Mouse (Mus musculus): Measurements from ENCODE around the gene Scmh1.
"Not testable (repeated sequence)": the region's sequence is repeated elsewhere in the genome, so short reads cannot be mapped to it uniquely, and the experiment has no call there.

Scmh1 gene

DNA sequence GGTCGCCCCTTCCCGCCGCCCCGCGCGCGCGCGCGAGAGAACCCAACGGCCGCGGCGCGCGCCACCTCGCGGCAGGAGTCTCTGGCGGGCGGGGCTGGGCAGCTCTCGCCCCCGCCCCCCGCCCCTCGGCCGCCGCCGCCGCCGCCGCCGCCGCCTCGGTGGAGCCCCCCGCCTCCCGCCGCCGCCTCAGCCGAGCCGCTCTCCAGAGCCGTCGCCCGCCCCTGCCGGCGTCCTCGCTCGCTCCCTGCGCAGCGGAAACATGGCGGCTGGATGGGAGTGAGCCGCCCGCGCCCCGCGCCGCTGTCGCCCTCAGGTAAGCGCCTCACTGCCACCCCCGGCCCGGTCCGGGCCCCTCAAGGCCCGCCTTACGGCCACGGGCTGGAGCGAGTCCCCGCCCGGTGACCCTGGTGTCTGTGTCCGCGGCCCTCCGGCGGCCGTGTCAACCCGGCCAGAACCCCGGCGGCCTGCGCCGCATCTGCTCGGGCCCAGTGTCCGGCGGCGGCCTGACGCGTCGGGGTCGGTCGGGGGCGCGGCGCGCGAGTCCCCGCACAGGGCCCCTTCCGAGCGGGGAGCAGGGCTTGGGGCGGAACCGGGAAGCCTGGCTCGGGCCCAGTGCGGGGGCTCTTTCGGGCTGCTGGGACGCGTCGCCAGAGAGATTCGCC is at the start of gene Scmh1:
Gene Scmh1, plus strand, starts transcription at position 138 of the 662 bp plus-strand sequence.
- DNase-seq (ENCODE audit: low spot score in 2 of 2), result peak; percentile 36 to 73

DNA sequence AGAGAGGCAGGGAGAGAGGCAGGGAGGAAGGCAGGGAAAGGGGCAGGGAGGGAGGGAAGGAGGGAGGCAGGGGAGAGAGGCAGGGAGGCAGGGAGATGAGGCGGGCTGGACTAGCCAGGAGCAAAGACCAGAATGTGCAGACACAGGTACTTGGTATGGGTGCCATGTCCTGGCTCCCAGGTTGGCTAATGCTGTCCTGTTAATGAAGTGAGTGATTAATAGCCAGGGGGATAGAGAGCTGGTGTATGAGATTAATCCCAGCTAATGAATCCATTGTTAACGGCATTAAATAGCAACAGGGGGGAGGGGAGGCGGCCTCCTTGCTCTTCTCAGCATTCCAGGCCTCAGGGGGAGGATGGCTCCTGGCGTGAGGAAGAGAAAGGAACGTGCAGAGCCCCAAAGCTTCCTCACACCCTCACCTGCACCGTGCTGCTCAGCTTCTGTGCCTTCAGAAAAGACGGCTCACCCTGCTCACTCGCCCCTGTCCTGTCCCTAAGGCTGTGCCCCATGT is 45.0 kb upstream of the Scmh1 start:
- no peak for DNase-seq (ENCODE audit: low spot score in 2 of 2)

DNA sequence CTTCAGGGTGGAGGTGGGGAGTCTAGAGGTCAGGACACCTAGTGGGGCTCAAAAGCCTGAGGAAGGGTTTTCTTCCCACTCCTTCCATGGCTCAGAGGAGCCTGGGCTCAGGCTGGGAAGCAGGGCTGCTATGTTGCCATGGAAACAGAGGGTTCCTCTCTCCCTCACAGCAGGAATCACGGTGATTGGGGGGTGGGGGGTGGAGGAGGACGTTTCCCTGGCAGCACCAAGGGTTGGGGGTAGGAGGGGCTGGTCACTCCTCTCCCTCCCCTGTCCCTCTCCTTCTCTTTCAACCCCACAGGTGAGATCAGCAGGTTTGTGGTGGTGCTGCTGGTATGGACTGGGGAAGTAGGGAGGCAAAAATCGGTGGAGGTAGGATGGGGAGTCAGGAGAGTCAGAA is 40.4 kb upstream of the Scmh1 start:
- no peak for DNase-seq (ENCODE audit: low spot score in 2 of 2)

DNA sequence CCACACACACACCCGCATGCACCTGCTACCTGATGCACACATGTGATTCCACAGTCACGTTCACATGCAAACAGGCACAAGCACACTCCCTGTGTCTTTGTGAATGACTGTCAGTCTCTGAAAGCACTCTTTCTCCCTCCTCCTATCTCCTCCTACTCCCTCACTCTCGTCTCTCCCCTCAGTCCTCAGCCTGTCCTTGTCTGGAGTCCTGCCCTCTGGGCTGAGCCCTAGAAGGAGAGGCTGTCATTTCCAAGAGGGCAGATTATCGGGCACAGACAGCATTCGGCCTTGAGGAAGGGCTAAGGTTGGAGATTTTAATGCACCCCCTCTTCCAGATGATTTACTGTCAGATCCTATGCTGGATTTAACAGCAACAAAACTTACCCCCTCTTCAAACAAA is 39.6 kb upstream of the Scmh1 start:
- no peak for DNase-seq (ENCODE audit: low spot score in 2 of 2)

DNA sequence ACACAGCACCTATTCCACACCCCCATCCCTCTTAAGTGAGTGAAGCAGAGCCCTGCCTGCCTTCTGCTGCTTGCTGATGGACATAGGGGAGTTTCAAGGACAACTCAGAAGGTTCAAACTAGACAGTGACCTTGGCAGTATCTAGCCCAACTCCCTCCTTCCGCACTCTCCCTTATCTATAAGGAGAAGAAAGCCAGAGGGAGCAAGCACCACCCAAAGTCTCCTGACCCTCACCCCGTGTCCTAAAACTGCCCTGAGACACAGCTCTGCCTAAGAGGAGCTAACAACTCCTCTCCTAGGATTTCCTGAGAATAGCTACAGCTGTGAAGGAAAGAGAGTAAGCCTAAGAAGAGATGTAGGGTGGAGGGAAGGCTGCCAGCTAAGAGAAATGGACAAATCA is 37.0 kb upstream of the Scmh1 start:
- no peak for DNase-seq (ENCODE audit: low spot score in 2 of 2)

DNA sequence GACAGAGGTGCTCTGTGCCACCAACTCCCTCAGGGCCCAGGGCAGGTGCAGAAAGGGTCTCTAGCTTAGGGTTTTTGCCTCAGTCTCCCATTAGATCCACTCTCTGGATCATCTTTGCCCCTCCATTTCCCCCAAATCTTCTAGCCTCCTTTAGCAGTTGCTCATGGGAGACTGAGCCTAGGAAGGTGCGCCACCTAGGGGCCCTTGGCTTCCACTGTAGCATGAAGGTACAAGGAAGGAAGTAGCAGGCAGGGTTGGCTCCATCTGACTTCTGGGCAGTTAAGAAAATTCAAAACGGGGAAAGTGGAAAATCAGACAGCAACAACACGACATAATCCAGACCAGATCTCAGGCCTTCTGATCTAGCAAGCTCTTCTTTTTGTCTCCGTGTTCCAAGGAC is 36.4 kb upstream of the Scmh1 start:
- peak; percentile 26 to 32 for DNase-seq (ENCODE audit: low spot score in 2 of 2)

DNA sequence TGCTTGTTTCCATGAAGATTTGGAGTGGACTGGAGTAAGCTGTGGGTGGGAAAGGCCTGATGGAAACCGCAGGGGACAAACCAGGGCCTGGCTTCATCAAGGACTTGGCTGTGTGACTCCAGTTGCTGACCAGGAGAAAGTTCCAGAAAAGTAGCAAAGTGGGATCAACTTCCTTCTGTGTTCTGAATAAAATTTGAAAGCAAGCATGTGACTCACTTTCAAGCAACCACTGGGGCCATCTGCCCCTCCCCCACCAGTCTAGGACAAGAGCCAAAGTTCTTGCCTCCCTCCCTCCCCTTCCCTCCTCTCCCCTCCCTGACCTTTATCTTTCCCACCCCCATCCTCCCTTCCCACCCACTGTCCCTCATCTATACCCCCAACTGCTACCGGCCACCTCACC is 35.9 kb upstream of the Scmh1 start:
- no peak for DNase-seq (ENCODE audit: low spot score in 2 of 2)

DNA sequence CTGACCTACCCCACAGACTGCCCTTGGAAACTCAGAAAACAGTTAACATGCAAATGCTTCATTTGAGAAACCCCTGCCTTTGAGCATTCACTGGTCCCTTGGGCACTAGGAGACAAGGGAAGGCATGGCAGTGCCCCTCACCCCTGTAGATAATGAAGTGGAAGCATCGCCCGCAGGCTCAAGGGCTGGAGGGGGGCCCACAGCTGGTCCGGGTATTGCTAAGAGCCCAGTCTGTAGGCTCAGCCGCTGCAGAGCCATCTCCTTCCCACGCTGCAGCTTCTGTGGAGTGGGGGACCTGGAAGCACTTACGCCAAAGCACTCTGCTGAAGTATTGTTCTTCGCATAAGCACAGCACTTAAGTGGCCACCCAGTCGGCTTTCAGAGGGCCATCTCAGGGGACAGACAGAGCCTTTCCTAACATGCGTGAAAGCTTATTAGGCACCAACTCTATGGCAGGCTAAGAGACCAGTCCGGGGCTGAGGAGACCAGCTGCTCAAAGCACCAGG is 35.2 kb upstream of the Scmh1 start:
- DNase-seq (ENCODE audit: low spot score in 2 of 2), result no peak

DNA sequence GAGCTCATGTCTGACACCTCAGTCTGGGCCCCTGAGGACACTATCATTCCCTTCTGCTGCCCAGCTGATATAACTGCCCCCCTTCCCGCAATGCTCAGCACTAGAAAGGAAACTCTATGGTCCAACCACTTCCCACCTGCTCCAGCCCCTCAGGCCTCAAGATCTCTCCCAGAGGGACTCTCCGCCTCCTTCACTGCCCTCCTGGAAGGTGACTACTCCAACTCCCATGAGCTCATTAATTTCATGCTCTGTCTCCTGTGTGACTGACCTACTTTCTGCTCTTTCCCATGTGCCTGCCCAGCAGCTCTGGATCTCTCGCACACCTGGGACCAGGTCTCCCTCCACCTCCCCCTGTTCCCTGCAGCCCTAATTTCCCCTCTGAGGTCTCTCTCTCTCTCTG is 32.2 kb upstream of the Scmh1 start:
- DNase-seq (ENCODE audit: low spot score in 2 of 2), result no peak

DNA sequence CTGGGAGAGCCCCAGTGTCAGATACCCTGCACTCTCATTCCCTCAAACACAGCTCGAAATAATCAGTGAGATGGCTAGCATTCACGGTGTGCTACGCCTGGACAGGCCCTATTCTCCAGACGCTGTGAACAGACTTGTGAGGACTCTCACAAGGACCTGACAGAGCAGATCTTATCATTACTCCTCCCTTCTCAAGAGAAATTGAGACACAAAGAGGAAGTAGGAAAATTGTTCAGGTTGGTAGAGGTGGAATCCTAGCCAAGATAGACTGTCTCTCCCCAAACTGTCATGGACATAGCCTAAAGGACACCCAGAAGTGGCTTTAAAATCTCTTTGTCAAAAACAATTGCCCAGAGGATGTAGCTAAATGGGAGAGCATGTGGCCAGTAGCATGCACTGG is 31.3 kb upstream of the Scmh1 start:
- DNase-seq (ENCODE audit: low spot score in 2 of 2), result no peak

DNA sequence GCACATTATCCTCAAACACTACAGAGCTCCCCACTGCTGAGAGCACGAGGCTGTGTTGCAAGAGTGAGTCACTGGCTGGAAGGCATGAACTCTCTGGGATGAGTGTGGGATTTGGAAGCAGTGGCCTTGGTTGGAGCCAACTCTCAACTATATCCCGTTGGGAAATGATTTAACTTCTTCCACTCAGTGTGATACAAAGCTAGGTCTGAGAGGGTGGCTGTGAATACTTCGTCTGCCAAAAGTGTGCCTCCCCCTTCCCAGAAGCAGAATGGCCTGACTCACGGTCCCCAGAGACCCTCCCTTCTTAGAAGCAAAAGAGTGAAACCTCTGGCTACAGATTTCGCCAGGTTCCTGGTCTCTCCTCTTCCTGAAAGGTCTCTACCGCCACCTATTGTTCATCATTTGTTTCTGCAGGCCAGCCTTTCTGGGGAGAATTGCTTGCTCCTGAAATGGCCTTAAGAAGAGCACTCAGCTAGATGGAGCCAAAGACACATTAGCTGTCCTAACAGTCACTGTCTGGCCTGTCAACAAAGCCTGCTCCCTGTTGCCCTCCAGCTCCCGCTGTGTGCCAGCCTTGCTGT is 24.2 kb upstream of the Scmh1 start:
- peak; percentile 46 to 76 for DNase-seq (ENCODE audit: low spot score in 2 of 2)

DNA sequence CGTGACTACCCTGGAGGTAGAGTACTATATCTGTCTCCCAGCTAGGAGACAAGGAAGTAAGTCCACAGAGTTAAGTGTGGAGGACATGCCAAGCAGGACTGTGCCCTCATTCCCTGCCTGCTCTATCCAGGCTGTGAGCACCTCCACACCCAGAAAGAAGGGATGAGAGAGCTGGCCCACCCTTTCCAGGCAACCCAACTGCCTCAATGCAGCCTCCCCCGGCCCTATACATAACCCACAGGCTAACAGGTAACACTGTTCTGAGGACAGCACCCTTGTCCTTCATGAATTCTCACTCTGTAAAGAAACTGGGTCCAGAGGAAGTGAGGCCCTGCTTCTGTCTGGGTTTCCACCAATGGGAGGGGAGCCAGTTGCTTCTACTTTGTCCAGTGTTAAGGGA is 19.6 kb upstream of the Scmh1 start:
- no peak for DNase-seq (ENCODE audit: low spot score in 2 of 2)

DNA sequence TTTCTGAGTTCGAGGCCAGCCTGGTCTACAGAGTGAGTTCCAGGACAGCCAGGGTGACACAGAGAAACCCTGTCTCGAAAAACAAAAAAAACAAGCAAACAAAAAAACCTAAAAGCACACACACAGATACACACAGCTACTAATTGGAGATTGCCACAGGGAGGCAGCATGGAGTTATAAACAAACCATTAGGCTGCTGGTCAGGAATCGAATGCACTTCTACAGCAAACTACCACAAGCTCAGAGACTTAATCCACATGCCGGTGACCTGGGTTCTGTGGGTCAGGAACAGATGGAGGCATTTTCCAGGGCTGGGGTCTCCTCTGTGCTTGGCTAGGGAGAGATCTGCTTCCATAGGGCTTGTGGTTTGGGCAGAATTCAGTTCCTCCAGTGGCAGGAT is 17.6 kb upstream of the Scmh1 start:
- peak in 1 of 2 experiments; percentile 35 for DNase-seq (ENCODE audit: low spot score in 2 of 2)

DNA sequence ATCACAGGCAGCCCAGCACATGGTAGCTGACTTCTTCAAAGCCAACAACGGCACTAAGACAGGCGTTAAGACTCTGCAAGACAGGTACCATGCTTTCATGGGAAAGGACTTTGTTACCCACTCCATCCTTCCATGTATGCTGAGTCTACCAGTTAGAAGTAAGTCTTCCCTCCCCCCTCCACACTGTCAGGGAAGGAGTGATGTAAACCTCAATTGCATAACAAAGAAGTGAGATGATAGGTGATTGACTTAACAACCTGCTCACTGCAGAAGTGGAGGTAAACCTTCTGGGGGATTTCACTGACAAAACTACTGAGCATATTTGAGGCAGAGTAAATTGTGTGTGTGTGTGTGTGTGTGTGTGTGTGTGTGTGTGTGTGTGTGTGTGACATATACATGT is 17.1 kb upstream of the Scmh1 start:
- no peak for DNase-seq (ENCODE audit: low spot score in 2 of 2)

DNA sequence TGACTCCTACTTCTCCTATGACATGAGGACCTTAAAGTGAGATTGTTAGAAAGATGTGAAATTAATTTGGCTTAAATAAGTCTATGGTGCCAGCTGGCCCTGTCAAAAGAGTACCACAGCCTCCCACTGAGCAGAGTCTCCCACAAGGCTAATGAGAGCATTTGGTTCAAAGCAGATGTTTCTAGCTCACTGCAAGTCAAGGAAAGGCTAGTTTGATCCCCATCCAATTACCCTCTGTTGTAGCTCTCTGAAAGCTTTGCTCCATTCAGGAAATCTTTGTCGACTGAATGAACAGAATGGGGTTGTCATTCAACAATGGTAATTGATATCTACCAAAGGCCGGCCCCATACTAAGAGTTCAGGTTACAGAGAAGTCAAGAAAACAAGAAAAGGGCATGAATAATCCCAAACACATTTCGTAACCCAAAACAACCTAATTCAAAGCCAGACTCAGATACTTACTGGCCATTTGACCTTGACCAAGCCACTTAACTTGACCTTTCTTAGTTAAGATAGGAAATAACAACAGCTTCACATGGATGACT is 16.0 kb upstream of the Scmh1 start:
- no peak for DNase-seq (ENCODE audit: low spot score in 2 of 2)

DNA sequence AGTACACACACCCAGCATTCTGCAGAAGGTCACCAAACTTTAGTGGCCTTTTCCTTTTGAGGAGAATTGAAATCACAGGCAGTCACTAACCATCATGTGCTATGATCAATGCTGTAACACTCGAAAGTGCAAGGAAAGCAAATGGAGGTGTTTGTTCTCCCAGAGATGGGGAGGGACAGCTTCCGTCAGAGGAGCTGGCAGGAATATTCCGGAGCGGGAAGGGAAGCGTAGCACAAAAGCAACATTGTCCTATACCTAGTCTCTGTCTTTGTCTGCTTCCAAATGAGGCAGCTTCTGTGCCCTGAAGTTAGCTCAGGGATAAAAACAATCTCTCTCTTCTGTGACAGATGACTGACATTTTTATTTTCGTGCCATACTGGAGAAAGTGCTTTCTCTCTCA is 15.5 kb upstream of the Scmh1 start:
- no peak for DNase-seq (ENCODE audit: low spot score in 2 of 2)

DNA sequence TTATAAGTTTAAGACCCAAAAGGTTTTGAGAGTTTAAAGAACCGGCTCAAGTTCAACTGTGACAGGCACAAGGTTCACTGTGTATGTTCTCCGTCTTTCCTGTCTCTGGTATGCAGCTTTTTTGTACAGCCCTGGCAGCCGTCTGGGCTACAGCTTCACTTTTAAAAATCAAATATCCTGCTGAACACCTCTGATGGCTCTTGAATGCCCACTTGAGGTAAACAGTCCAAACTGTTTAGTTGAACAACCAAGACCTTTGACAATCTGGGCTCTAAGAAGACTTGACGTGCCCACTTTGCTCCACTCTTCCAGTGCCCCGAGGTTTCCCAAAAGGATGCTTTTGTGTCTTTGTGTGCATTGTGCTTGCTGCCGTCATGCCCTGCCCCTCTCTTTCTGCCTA is 13.5 kb upstream of the Scmh1 start:
- DNase-seq (ENCODE audit: low spot score in 2 of 2), result no peak

DNA sequence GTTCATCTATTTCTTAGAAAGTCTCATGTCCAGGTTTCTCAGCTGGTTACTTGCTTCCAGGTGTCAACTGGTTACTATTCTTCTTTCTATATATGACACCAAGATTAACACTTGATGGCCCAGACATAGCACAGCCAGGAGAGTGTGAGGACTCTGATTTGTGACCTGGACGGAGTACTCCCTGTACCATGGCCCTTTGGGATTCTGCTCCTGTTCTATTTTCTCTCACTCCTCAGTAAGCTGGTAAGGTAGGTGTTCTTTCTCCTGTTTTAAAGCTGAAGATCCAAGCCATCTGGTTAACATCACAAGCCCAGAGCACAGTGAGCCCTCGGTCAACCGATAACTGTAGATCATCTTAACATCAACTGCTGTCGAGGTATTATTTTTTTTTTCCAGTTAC is 12.7 kb upstream of the Scmh1 start:
- no peak for DNase-seq (ENCODE audit: low spot score in 2 of 2)

DNA sequence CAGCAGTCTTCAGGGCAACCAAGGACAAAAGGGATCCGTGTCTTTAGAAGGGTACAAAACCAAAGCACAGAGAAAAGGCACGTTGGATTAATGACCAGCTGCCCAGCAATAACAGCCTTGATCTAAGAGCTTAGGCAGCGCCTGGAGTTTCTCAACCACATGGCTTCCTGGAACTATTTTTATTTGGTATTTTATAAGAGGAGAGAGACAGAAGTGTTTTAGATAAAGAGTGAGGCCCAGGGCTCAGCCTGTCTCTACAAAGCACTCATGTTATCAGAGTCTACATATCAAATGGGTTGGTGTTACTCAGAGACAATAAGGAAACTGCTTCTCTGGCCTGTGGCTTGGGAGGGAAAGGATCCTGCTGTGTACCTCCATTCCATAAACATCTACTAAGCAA is 12.3 kb upstream of the Scmh1 start:
- DNase-seq (ENCODE audit: low spot score in 2 of 2), result no peak

DNA sequence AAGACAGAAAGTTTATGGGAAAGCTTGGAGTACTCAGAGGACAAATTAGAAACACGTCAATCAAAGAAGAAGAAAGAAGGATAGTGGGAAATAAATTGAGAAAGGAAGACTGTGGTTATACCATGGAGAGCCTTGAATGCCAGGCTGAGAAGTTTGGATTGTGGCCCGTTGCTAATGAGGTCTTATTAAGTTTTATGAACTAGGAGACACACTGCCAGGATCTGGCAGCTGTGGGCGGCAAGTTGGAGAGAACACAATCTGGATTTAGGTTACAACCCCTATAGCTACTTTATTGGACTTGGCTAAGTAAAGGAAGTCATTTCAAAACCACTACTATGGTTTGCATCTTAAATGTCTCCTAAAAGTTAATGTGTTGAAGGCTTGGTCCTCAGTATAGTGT is 4.8 kb upstream of the Scmh1 start:
- no peak for DNase-seq (ENCODE audit: low spot score in 2 of 2)

DNA sequence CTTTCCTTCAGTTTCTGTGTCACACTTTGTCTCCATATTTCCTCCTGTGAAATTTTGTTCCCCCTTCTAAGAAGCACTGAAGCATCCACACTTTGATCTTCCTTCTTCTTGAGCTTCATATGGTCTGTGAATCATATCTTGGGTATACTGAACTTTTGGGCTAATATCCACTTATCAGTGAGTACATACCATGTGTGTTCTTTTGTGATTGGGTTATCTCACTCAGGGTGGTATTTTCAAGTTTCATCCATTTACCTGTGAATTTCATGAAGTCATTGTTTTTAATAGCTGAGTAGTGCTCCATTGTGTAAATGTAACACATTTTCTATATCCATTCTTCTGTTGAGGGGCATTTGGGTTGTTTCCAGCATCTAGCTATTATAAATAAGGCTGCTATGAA is 3.0 kb upstream of the Scmh1 start:
- DNase-seq (ENCODE audit: low spot score in 2 of 2), result not testable (repeated sequence)

DNA sequence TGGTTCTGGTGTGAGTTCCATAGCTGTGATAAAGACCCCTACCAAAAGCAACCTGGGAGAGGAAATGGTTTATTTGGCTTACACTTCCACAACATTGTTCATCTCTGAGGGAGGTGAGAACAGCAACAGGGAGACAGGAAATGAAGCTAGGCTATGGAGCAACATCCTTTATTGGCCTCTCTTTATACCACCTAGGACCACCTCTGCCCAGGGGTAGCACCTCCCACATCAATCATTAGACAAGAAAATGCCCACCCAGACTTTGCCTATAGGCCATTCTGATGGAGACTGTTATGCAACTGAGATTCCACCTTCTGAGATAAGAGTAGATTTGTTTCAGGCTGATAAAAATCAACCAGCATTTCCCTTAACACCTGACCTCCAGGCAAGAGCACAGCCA is 834 bp upstream of the Scmh1 start:
- DNase-seq (ENCODE audit: low spot score in 2 of 2), result no peak

DNA sequence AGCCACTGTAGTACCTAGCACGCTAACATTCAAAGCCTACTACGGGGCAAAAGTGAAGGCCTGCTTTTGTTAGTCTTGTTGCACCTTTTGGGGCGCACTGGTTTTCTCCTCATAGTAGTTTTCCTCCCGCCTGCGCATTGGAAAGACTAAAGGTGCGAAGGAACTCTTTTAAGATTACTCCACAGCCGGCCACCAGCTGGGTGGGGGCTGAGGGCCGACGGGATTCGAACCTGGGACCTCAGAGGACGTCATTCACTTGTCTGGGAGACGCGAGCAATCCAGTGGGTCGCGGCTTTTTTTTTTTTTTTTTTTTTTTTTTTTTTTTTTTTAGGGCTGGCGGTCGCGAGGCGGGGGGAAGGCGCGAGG is 320 bp upstream of the Scmh1 start:
- no peak for DNase-seq (ENCODE audit: low spot score in 2 of 2)

Measured in urinary bladder, adult 18-20 months (tissue).